Mouse (Mus musculus) kidney, adult 2 months (tissue): ENCODE data around the gene Vars2.

Source experiments
- CTCF ChIP-seq: fragments of 200-500 bp; conservative IDR thresholded peaks from 2 replicates; pipeline ENCODE4 v1.5.1; 2011; ENCODE audit warnings: low read depth, mild to moderate bottlenecking, control low read depth, low read length, moderate library complexity, mixed read lengths; ENCODE audit not compliant: insufficient read depth, insufficient read length
- POLR2A ChIP-seq: fragments of 200-500 bp; IDR thresholded peaks from one replicate; pipeline ENCODE4 v1.6.1; 2011; ENCODE audit warnings: low read depth, low read length, control low read depth

DNA sequence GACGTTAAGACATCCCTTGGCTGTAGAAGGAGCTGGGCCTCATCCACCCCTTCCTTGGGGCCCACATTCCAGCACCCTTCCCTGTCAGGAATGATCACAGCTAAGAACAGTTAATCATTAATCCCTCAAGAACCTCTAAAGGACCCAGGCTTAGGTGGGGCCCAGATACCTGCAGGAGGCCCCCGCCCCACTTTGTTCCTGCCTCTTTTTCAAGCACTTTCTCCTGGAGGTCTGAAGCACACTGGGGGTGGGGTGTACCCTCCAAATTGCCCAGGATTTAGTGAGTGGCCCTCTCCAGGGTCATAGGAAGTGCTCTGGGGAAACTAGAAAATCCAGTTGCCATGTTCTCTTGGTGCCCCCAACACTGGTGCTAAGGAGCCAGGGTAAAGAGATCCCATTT, 18.0 kb downstream of the Vars2 start:
- TF ChIP-seq CTCF, result no peak
- no peak for TF ChIP-seq POLR2A
